8 mouse cellular contexts compared by ENCODE assay signal in genomic region chr6:37046152-37046788, GRCm38 (mm10).
DNase-seq lines count a peak whose midpoint lies in the region; ATAC-seq and TF ChIP-seq lines count a peak whose summit lies in the region.

No protein-coding gene starts in this region.

- H3K9me3 ChIP-seq in midbrain, embryonic 15.5 days: no peaks in the 10 kb centered on the region
- no peaks in the 10 kb centered on the region for H3K9me3 ChIP-seq in stomach, postnatal 0 days (ENCODE audit: control insufficient read depth, low read length)

- peak; percentile 65 for ATAC-seq in midbrain, embryonic 15.5 days (replicated peaks)
- no peak for ATAC-seq in stomach, postnatal 0 days (ENCODE audit: low FRiP score, low TSS enrichment)

- H3K27ac ChIP-seq in midbrain, embryonic 15.5 days: no peak overlapping the region
- no peak overlapping the region for H3K27ac ChIP-seq in stomach, postnatal 0 days (replicated peaks)

- no peak overlapping the region for H3K4me3 ChIP-seq in midbrain, embryonic 15.5 days
- H3K4me3 ChIP-seq in stomach, postnatal 0 days (ENCODE audit: low read depth, low read length): no peak overlapping the region

- peak; percentile 63 for DNase-seq in urinary bladder, postnatal 14 days (ENCODE audit: low spot score)
- no peak for DNase-seq in urinary bladder, adult 2 months (ENCODE audit: low spot score)
- peak; percentile 61 to 72 for DNase-seq in cerebellum, postnatal 36 days
- peak; percentile 65 to 85 for DNase-seq in frontal cortex, postnatal 36 days (ENCODE audit: low spot score in 2 of 2)
- peak; percentile 32 for DNase-seq in kidney, adult 11 months
- peak; percentile 65 to 72 for DNase-seq in left cerebral cortex, postnatal 10 days (ENCODE audit: extremely low spot score in 1 of 2, low spot score in 2 of 2)
- peak; percentile 52 for DNase-seq in stomach, postnatal 0 days (ENCODE audit: low spot score)

- no peak overlapping the region for H3K4me2 ChIP-seq in midbrain, embryonic 15.5 days
- H3K4me2 ChIP-seq in stomach, postnatal 0 days (replicated peaks; ENCODE audit: low read depth): no peak overlapping the region

- no peaks in the 10 kb centered on the region for H3K27me3 ChIP-seq in midbrain, embryonic 15.5 days (replicated peaks)
- no peaks in the 10 kb centered on the region for H3K27me3 ChIP-seq in stomach, postnatal 0 days (ENCODE audit: control insufficient read depth, insufficient read depth, low read length)

- no peaks in the 10 kb centered on the region for H3K36me3 ChIP-seq in midbrain, embryonic 15.5 days (replicated peaks)
- no peaks in the 10 kb centered on the region for H3K36me3 ChIP-seq in stomach, postnatal 0 days (ENCODE audit: control insufficient read depth, insufficient read depth, low read length)

- H3K4me1 ChIP-seq in midbrain, embryonic 15.5 days: no peaks in the 10 kb centered on the region
- no peaks in the 10 kb centered on the region for H3K4me1 ChIP-seq in stomach, postnatal 0 days (replicated peaks; ENCODE audit: control insufficient read depth, insufficient read depth)

- no peak for TF ChIP-seq EP300 in stomach, postnatal 0 days (optimal IDR thresholded peaks at IDR 0.05)

- 28% methylated on average over 4 of the region's 4 CpGs for WGBS in midbrain, embryonic 15.5 days
- WGBS in stomach, postnatal 0 days: 21% methylated on average over 4 of the region's 4 CpGs

- intact Hi-C loops in left cerebral cortex, postnatal 10 days (cut with DNase I): loop anchor here (10.0 kb wide), 1 partner anchor 1661 kb away; no protein-coding TSS in a partner anchor

- H3K9ac ChIP-seq in midbrain, embryonic 15.5 days: no peak overlapping the region
- no peak overlapping the region for H3K9ac ChIP-seq in stomach, postnatal 0 days (ENCODE audit: low read length)

- TF ChIP-seq CTCF in stomach, postnatal 0 days (IDR thresholded peaks at IDR 0.05; ENCODE audit: low read depth): peak; percentile 92
